Mouse (Mus musculus) spleen, adult 10 weeks (tissue): ENCODE results near the gene Slc22a17. TPM values are rescaled to one million over a fixed set of nuclear protein-coding genes. Genes with fewer than 3 reads are reported as not detected.

Source experiments
- polyA plus RNA-seq: library from polyadenylated mRNA; stranded (reverse); fragments of 350-450 nt; fragmentation: Illumina TruSeq; extraction: RNeasy Lipid Tissue Mini Kit (QIAGEN cat#74804); gene quantifications from one replicate; pipeline ENCODE4 v1.2.3, GENCODE M21; 2015; ENCODE audit warnings: low replicate concordance; ENCODE audit not compliant: insufficient read depth

Slc22a17 gene
- polyA plus RNA-seq, result 2.9 TPM

GRCm38 (mm10) chr14:54912886-54913285 is at the start of gene Slc22a17:
Slc22a17 (minus strand) TSS chr14:54913132.

GRCm38 (mm10) chr14:54935904-54936830 is 23.2 kb upstream of the Slc22a17 start, which contains the start of gene Cmtm5:
Cmtm5 (plus strand) TSS chr14:54936261.

GRCm38 (mm10) chr14:54932645-54933150 is 19.8 kb upstream of the Slc22a17 start, which contains the start of gene Il25:
Il25 (plus strand) TSS chr14:54932695.

GRCm38 (mm10) chr14:54925349-54926342 is 12.7 kb upstream of the Slc22a17 start, which contains the start of gene Efs:
Efs (minus strand) TSS chr14:54926126.

GRCm38 (mm10) chr14:54892200-54892599 is 20.7 kb downstream of the Slc22a17 start, which contains the start of gene Pabpn1:
Pabpn1 (plus strand) TSS chr14:54892500.

GRCm38 (mm10) chr14:54883154-54884021 is 29.5 kb downstream of the Slc22a17 start, which contains the start of the genes Bcl2l2 and Gm20521:
Bcl2l2 (plus strand) TSS chr14:54883377.
Gm20521 (plus strand) TSS chr14:54883441.

GRCm38 (mm10) chr14:54877048-54877715 is 35.8 kb downstream of the Slc22a17 start, which contains the start of gene Ppp1r3e:
Ppp1r3e (minus strand) TSS chr14:54877550.

GRCm38 (mm10) chr14:54870861-54871260 is 42.1 kb downstream of the Slc22a17 start, which contains the start of gene Homez:
Homez (minus strand) TSS chr14:54870961.

Other genes starting within 250 kb of the Slc22a17 start
- 39.1 TPM for gene 1700123O20Rik, start 226.9 kb downstream of the Slc22a17 start, polyA plus RNA-seq
- 429 TPM for gene Acin1, start 226.2 kb downstream of the Slc22a17 start, polyA plus RNA-seq
- gene Gm29776, start 214.3 kb downstream of the Slc22a17 start, polyA plus RNA-seq, result not detected
- gene Cebpe, start 201.0 kb downstream of the Slc22a17 start, polyA plus RNA-seq, result not detected
- 6.3 TPM for gene Slc7a8, start 131.2 kb downstream of the Slc22a17 start, polyA plus RNA-seq
- not detected for gene Rnf212b, start 99.0 kb downstream of the Slc22a17 start, polyA plus RNA-seq
- 5.4 TPM for gene Homez, start 42.2 kb downstream of the Slc22a17 start, polyA plus RNA-seq
- 10.9 TPM for gene Ppp1r3e, start 35.6 kb downstream of the Slc22a17 start, polyA plus RNA-seq
- gene Bcl2l2, start 29.8 kb downstream of the Slc22a17 start, polyA plus RNA-seq, result 16.2 TPM
- gene Gm20521, start 29.7 kb downstream of the Slc22a17 start, polyA plus RNA-seq, result not detected
- gene Pabpn1, start 20.6 kb downstream of the Slc22a17 start, polyA plus RNA-seq, result 254 TPM
- gene Efs, start 13.0 kb upstream of the Slc22a17 start, polyA plus RNA-seq, result 0.65 TPM
- not detected for gene Il25, start 19.6 kb upstream of the Slc22a17 start, polyA plus RNA-seq
- gene Cmtm5, start 23.1 kb upstream of the Slc22a17 start, polyA plus RNA-seq, result not detected
- not detected for gene Myh6, start 53.8 kb upstream of the Slc22a17 start, polyA plus RNA-seq
- gene Gm17428, start 63.8 kb upstream of the Slc22a17 start, polyA plus RNA-seq, result not detected
- gene Myh7, start 81.5 kb upstream of the Slc22a17 start, polyA plus RNA-seq, result not detected
- 57.4 TPM for gene Ngdn, start 102.3 kb upstream of the Slc22a17 start, polyA plus RNA-seq
- gene Zfhx2, start 179.2 kb upstream of the Slc22a17 start, polyA plus RNA-seq, result 2.8 TPM
- gene Thtpa, start 181.7 kb upstream of the Slc22a17 start, polyA plus RNA-seq, result 10.9 TPM
- 75.5 TPM for gene Ap1g2, start 193.5 kb upstream of the Slc22a17 start, polyA plus RNA-seq
- gene Jph4, start 203.8 kb upstream of the Slc22a17 start, polyA plus RNA-seq, result 0.19 TPM